Mouse (Mus musculus) testis, postnatal 14 days (tissue): ENCODE measurements at regions not wholly inside any gene's neighbourhood (a gene's known extent, or its start where the extent isn't known, plus 50 kb on each side); places are given as distances from the start of the nearest gene placed in this dataset.
"Not testable (repeated sequence)": the region's sequence is repeated elsewhere in the genome, so short reads cannot be mapped to it uniquely, and the experiment has no call there.

Experiments
- DNase-seq: peaks from one replicate; pipeline ENCODE4 v3.0.0; 2021; ENCODE audit warnings: low spot score

- no peak for DNase-seq
These were observed 58.4 kb downstream of the Ly6f start for GRCm38 (mm10) chr15:75326586-75326985.

DNA sequence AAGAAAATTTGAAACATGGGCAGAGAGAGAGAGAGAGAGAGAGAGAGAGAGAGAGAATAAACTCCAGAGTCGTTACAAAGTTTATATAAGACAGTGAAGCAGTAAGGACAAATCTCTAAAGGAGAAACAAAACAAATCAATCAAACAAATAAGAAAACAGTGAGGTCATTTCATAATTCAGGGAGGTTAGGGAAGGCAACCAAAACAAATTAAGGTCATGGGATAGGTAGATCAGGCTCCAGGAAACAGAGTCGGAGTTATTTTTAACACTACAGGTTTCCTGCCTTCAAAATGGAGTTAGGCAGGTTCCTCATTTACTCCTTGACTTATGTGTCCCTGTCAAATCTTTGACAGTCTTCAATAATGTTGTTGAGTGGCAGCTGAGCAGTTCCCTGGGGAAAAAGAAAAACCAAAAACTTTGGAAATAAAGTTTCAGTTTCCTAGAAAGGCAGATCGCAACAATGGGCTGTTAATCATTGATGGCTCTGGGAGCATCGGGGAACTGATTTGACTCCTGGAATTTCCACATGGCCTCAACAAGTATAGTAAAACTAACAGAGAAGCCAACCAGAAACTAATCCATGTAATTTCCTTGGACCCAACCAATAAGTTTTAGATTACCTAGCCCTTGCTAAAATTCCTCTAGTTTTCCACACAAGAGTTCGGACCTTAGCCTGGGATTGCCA lies 88.0 kb downstream of the Ly6f start:
- DNase-seq: no peak

DNA sequence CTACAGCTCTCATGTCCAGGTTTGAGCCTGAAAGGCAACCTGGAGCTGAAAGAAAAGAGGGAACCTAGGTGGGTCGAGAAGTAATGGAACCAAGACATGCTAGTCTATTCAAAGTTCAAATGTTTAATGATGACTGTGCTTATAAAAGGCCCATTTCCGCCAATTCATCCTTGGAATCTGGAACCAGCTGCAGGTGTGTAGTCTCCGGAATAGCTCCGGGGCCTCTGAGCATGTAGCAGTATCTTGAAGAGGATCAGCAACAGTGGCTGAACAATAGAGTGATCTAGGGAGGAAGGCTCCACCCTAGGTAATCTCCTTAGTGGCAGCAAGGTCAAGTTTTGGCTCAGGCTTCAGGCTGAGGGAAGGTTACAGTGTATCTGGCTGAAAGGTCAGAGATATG lies 103.4 kb downstream of the Ly6f start:
- peak; percentile 11 for DNase-seq

- no peak for DNase-seq
These were observed 108.3 kb downstream of the Ly6f start for GRCm38 (mm10) chr15:75376391-75377100.

DNA sequence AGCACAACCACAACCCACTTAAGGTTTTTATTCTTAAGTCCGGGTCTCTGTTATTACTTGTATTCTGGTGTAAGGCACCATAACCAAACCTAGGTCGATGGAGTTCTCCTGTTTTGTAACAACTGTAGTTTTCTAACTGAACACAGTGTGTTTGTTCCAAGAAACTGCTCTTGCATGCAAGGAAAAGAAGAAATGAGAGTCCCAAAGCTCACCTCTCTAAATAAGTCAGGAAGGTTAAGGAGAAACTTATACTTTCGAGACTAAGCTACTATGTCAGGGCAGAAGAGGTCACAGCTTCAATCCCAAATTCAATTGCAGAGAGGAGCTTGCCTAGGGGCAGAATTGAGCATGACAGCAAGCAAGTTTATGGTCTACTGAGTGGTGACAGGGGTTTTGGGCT lies 109.9 kb downstream of the Ly6f start:
- DNase-seq: no peak

GRCm38 (mm10) chr15:75379867-75380266 lies 111.6 kb downstream of the Ly6f start:
- no peak for DNase-seq

GRCm38 (mm10) chr15:75382191-75382950 lies 114.2 kb downstream of the Ly6f start:
- DNase-seq: no peak

DNA sequence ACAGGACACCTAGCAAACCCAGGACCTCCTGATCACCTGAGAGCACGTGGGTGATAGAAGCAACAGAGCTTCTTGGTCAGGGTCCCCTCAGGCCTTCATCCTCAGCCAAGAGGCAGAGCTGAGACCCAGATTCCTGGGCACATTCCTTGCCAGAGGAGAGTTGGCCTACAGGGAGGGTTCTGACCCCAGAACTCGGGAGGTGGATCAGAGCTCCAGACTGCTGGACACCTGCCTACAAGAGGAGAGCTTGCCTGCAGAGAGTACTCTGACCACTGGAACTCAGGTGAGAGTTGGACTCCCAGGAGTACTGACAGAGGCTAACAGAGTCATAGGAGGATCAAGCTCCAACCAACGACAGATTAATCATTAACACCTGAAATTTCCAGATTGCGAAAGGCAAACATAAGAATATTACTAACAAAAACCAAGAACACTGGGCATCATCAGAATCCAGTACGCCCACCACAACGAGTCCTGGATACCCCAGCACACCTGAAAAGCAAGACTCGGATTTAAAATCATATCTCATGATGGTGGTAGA lies 124.8 kb downstream of the Ly6f start:
- DNase-seq: not testable (repeated sequence)

GRCm38 (mm10) chr15:75397276-75397675 lies 129.1 kb downstream of the Ly6f start:
- no peak for DNase-seq
